Mouse (Mus musculus) ES-E14 (cell line): ENCODE measurements at regions not wholly inside any gene's neighbourhood (a gene's known extent, or its start where the extent isn't known, plus 50 kb on each side); places are given as distances from the start of the nearest gene placed in this dataset.

Experiments
- DNase-seq: peaks from one replicate; pipeline ENCODE4 v3.0.0-alpha.2; 2013; ENCODE audit warnings: low read depth, low spot score
- H3K27ac ChIP-seq: 2 replicates; pipeline ENCODE4 v1.5.1; 2012; ENCODE audit warnings: low read depth, mild to moderate bottlenecking, low read length, moderate library complexity, mixed read lengths; ENCODE audit not compliant: poor library complexity, insufficient read depth, severe bottlenecking
- H3K36me3 ChIP-seq: 2 replicates; pipeline ENCODE4 v1.6.1; 2012; ENCODE audit warnings: mild to moderate bottlenecking, low read length, moderate library complexity, mixed read lengths; ENCODE audit not compliant: control insufficient read depth, poor library complexity, insufficient read depth, severe bottlenecking
- H3K4me1 ChIP-seq, 2 experiments: fragments of 150-350 bp in 1 of 2; sonication (generic) in 1 of 2; 2 replicates each; pipeline ENCODE4 v1.6.1; 2012; ENCODE audit warnings: low read length in 2 of 2, mild to moderate bottlenecking in 1 of 2, mixed read lengths in 1 of 2; ENCODE audit not compliant: control insufficient read depth in 2 of 2, insufficient read depth in 2 of 2, poor library complexity in 1 of 2
- H3K4me3 ChIP-seq, 2 experiments: fragments of 150-350 bp in 1 of 2; sonication (generic) in 1 of 2; 2 replicates each; pipeline ENCODE4 v1.5.1; 2012; ENCODE audit warnings: low read length in 2 of 2, low read depth in 1 of 2, mild to moderate bottlenecking in 1 of 2, mixed read lengths in 1 of 2; ENCODE audit not compliant: insufficient read depth in 1 of 2, poor library complexity in 1 of 2, severe bottlenecking in 1 of 2
- H3K9ac ChIP-seq: 2 replicates; pipeline ENCODE4 v1.6.1; 2012; ENCODE audit warnings: low read depth, mild to moderate bottlenecking, low read length, mixed read lengths; ENCODE audit not compliant: poor library complexity, insufficient read depth, severe bottlenecking
- H3K9me3 ChIP-seq: fragments of 150-350 bp; sonication (generic); 2 replicates; pipeline ENCODE4 v1.6.1; 2012; ENCODE audit warnings: low read depth, mild to moderate bottlenecking, low read length; ENCODE audit not compliant: control insufficient read depth, insufficient read depth
- CHD2 ChIP-seq: IDR thresholded peaks from 2 replicates; pipeline ENCODE4 v1.6.1; 2014; ENCODE audit warnings: mild to moderate bottlenecking, low read depth, low read length, inconsistent platforms
- HCFC1 ChIP-seq: IDR thresholded peaks from 2 replicates; pipeline ENCODE4 v1.6.1; 2012; ENCODE audit warnings: low read length, inconsistent platforms, borderline replicate concordance; ENCODE audit not compliant: insufficient read depth
- MAFK ChIP-seq: IDR thresholded peaks from 2 replicates; pipeline ENCODE4 v1.6.1; 2014; ENCODE audit warnings: mild to moderate bottlenecking, low read depth, low read length, inconsistent platforms; ENCODE audit not compliant: insufficient read depth
- ZC3H11A ChIP-seq: IDR thresholded peaks from 2 replicates; pipeline ENCODE4 v1.6.1; 2012; ENCODE audit warnings: low read depth, mild to moderate bottlenecking, inconsistent platforms, low read length, borderline replicate concordance
- ZNF384 ChIP-seq: IDR thresholded peaks from 2 replicates; pipeline ENCODE4 v1.6.1; 2012; ENCODE audit warnings: low read depth, low read length, inconsistent platforms
- in situ Hi-C, 2 experiments: fragments of 600-800 bp; cut with MboI; formaldehyde crosslinking; loops; one replicate each; pipeline ENCODE4 v1.15.1; 2025; ENCODE audit warnings: low sequenced_read_pairs in 2 of 2, inconsistent platforms in 1 of 2; ENCODE audit not compliant: unreplicated experiment in 2 of 2

DNA sequence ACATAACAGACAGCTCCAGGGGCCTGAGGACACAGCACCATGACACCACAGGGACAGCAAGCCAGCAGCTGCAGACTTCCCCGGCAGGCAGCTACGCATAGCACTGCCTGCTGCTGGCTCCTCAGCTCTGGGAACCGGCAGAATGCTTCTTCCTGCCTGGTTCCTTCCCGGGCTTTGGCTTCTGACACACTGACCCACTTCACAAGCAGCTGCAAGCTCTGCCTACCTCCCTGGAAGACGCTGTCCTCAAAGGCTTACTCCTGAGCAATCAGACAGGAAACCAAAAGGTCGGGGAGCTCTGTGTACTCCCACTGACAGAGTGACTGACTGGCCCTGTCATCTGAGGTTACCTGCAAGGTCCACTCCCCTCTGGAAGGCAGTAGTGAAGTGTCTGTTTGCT is 159.5 kb upstream of the Zfp618 start:
- H3K4me1 ChIP-seq: no peaks in the 10 kb centered on the region
- DNase-seq: no peak
- H3K9ac ChIP-seq: no peak overlapping the region
- in situ Hi-C loops: no loop called here
- H3K4me3 ChIP-seq: no peak overlapping the region
- H3K36me3 ChIP-seq: no peaks in the 10 kb centered on the region
- no peaks in the 10 kb centered on the region for H3K9me3 ChIP-seq
- no peak for TF ChIP-seq HCFC1
- no peak for TF ChIP-seq CHD2
- TF ChIP-seq ZC3H11A: no peak
- no peak for TF ChIP-seq MAFK
- TF ChIP-seq ZNF384: no peak
- H3K27ac ChIP-seq: no peak overlapping the region

DNA sequence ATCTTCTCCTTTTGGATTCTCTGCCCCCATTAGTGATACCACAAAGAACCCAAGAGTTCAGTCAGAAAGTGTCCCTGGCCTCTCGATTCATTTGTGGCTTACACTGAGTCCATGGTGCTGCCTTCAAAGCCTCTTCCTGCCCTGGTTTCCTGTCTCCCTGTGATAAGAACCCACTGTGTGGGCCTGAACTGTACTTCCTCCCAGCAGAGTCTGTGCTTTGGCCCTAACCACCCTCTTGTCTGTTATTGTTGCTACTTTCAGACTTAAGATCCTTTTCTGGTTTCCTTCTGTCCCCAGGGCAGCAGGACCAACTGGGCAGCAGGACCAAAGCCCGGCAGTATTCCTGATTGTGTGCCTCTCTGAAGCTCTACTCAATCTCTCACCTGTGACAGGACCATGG is 158.6 kb upstream of the Zfp618 start:
- Histone ChIP-seq H3K36me3 (no peaks in the 10 kb centered on the region), H3K4me3 (no peak overlapping the region), H3K27ac (no peak overlapping the region), H3K9ac (no peak overlapping the region; the same call in 1 of the 2 replicates), H3K9me3 (no peaks in the 10 kb centered on the region), H3K4me1 (no peaks in the 10 kb centered on the region)
- no peak for DNase-seq
- no peak for TF ChIP-seq HCFC1
- no peak for TF ChIP-seq MAFK
- no peak for TF ChIP-seq ZC3H11A
- no peak for TF ChIP-seq CHD2
- TF ChIP-seq ZNF384: no peak
- in situ Hi-C loops: no loop called here

- Histone ChIP-seq H3K36me3 (no peaks in the 10 kb centered on the region), H3K27ac (no peak overlapping the region), H3K9ac (no peak overlapping the region), H3K9me3 (no peaks in the 10 kb centered on the region), H3K4me1 (no peaks in the 10 kb centered on the region), H3K4me3 (no peak overlapping the region)
- TF ChIP-seq HCFC1: no peak
- TF ChIP-seq CHD2: no peak
- no peak for TF ChIP-seq ZC3H11A
- TF ChIP-seq ZNF384: no peak
- no peak for TF ChIP-seq MAFK
- in situ Hi-C loops: no loop called here
- no peak for DNase-seq
Measured at GRCm38 (mm10) chr4:62807926-62808552, 157.3 kb upstream of the Zfp618 start.

DNA sequence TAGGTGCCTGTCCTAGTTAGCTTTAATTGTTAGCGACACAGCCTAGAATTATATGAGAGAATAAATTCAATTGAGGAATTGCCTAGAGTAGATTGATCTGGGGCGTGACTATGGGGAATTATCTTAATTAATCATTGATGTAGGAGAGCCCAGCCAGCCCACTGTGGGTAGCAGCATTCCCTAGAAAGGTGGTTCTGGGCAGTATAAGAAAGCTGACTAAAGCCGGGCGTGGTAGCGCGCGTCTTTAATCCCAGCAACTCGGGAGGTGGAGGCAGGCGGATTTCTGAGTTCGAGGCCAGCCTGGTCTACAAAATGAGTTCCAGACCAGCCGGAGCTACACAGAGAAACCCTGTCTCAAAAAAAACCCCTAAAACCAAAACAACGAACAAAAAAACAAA is 156.8 kb upstream of the Zfp618 start:
- no peak for DNase-seq
- Histone ChIP-seq H3K9me3 (no peaks in the 10 kb centered on the region), H3K4me3 (no peak overlapping the region), H3K27ac (no peak overlapping the region), H3K9ac (no peak overlapping the region), H3K36me3 (no peaks in the 10 kb centered on the region), H3K4me1 (no peaks in the 10 kb centered on the region)
- in situ Hi-C loops: no loop called here
- no peak for TF ChIP-seq MAFK
- TF ChIP-seq ZC3H11A: no peak
- no peak for TF ChIP-seq ZNF384
- no peak for TF ChIP-seq CHD2
- no peak for TF ChIP-seq HCFC1
